Mouse (Mus musculus) megakaryocyte, adult 5-6 weeks (primary cell): ENCODE data around the gene Crispld2. TPM values are rescaled to one million over a fixed set of nuclear protein-coding genes. Genes with fewer than 3 reads are reported as not detected.

Experiments used
- ATAC-seq: 2 replicates; pipeline ENCODE4 v1.8.0; 2016; ENCODE audit warnings: mild to moderate bottlenecking, inconsistent platforms; ENCODE audit not compliant: poor library complexity, severe bottlenecking
- total RNA-seq, 2 experiments: library from RNA; stranded (forward) in 1 of 2; stranded (reverse) in 1 of 2; fragments of 153-499, 151-499 nt in 1 of 2; fragments of 221-1000, 200-1000 nt in 1 of 2; gene quantifications; 2 replicates each; pipeline versions ENCODE4 v1.2.3 to v1.2.4; 2015 to 2017

The Crispld2 gene
- total RNA-seq, 2 experiments from 2014 or later = 6.4 to 7.8 TPM

DNA sequence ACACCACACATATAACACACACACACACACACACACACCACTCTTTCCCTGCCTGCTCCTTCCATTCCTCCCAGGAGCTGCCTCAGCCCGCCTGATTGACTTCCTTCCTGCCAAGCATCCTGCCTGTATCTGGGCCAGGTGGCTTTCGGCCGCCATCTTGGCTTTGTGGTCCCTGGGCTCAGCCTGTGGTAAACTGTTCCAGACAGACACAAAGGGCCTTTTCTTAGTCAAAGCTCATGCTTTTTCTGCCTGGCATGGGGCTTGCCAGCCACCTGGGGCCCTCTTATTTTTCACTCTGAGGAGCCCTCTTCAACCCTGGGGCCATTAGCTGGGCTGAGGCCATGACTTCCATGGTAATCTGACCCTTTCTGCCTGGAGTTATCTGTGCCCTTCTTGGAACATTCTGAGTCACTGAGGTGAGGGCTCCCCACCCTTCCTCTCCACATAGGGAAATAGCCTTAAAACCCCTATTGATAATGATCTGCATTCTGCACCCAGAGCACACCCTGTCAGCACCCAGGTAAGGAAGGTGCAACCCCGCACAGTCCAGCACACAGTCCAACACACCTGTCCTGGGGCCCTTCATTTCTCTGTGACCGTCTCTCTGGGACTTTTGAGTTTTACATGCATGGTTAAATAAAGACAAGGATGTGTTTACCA, 40.4 kb downstream of the Crispld2 start:
- peak; percentile 9; the same call in 1 of the 2 replicates for ATAC-seq

GRCm38 (mm10) chr8:120034471-120034870, 42.2 kb downstream of the Crispld2 start:
- ATAC-seq = no peak

DNA sequence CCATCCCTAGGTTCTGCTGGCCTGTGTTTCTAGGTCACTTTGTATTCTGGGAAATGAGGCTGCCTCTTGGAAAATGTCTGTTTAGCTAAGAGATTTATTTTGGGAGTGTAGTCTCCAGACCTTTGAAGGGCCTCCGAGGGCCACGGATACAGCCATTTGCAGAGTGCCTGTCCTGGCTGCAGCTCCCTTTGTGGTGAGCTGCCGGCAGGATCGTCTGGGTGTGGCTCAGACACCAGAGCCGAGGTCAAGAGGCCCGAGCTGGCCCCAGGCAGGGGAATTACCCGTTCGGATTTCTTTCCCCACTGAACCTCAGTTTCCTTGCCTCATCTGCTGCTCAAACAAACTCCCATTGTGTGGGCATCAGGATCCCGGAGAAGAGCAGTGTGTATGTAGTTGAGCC, 43.9 kb downstream of the Crispld2 start:
- 0 out of 2 replicates have a peak, but pooled peaks have one; percentile 15 for ATAC-seq

DNA sequence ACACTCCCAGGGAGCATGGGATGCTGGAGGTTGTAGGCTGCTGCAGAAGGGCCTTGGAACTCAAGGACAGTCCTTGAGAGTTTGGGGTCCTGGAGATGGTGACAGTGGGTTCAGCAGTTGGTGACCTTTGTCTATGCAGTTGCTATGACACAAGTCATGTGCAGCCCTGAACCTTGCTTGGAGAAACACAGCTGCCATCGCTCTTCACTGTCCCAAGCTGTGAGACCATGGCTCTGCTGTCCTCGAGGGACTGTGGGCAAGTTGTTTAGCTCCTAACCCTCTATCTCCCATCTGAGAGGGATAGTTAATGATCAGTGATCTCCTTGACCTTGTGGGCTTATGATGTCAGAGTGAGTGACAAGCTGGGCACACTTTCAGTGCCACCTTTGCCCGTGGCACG, 44.3 kb downstream of the Crispld2 start:
- no peak for ATAC-seq

DNA sequence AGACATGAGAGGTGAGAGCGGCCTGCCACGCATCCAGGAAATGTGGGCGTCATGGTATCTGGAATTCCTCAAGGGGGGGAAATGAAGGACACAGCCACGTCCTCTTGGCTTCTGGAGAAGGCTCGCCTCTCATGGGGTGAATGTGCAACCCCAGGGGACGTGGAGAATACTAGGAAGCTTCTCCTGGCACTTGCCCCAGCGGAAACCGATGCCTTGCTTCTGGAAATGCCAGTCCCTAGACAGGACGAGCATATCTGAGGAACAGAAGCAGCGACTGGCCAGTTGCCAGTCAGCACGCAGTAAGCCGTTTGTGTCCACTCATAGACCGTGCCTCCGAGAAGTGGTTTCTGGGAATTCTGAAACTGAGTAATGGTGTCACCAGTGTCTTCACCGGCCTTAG, 45.0 kb downstream of the Crispld2 start:
- ATAC-seq = no peak

GRCm38 (mm10) chr8:120037611-120038010, 45.4 kb downstream of the Crispld2 start:
- no peak for ATAC-seq

DNA sequence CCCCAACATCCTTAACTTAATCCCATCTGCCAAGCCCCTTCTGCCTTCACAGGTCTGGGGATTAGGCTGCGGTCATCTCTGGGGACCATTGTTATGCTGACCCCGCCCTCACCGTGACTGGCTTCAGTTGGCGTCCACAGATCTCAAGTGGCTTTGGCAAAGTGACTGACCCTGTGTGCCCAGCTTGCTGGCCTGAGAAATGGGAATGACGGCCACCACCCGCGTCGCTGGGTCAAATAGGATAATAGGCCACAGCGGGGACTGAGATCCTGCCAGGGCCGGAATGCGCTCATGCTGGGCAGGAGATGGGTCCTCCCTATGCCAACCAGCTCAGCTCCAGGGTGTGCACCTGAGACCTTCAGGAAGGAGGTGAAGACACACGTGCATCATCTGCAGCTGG, 46.5 kb downstream of the Crispld2 start:
- no peak for ATAC-seq

DNA sequence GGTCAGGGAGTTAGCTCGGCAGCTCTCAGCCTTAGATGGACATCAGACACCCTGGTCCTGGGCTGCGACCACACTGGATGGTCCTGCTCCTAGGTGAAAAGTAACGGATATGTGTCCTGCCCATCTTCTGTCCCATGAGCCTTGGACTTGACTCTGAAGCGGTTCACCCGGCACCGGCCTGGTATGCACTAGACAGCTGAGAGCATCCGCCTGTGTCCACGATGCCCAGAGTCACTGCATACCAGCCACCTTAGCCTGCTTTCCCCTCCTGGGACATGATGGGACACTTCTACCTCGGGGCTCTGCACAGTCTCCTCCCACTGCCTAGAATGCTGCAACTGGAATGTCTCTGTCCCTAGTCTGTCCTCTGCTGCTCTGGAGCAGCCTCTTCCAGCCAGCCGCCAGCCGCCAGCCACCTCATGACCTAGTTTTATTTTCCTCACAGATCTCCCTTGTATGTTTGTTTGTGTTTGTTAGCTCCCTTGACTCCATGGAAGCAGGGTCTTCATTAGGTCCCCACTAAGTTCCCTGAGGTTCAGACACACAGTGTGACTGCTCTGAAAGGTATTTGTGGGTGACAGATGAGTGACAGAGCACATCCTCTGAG, 47.2 kb downstream of the Crispld2 start:
- ATAC-seq = no peak

GRCm38 (mm10) chr8:120040861-120041260, 48.6 kb downstream of the Crispld2 start:
- peak; percentile 78 for ATAC-seq

DNA sequence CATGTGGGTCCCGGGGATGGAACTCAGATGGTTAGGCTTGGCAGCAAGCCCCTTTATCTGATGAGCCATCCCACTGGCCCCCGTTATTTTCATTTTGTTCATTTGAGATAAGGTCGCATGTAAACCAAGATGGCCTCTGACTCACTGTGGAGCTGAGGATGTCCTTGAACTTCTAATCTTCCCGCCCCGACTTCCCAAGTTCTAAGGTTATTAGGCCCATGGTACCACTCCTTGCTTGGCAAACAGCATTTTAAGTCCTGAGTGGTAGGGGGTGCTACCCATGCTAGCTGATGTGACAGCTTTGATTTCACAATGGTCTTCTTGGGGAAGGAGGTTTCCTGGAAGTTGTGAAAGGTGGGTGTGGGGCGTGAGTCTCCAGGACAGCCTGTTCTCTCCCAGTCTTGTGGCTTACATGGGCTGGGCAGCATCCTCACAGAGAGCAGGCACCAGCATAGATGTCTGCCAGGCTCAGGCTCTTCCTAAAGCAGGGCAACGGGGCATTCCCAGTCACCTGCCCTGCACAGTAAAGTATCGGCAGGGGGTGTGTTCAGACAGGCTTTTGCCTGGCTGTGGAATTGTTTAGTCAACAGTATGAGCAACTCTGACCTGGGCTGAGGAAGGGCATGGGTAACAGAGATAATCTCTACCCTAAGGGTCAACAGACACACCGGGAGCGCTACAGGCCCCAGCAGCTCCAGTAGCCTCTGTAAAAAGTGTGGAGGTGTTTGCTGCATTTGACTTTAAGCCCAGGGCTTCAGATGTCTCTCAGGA, 50.5 kb downstream of the Crispld2 start:
- peak; percentile 57 for ATAC-seq

- ATAC-seq = peak; percentile 58
These were observed 52.7 kb downstream of the Crispld2 start for GRCm38 (mm10) chr8:120044907-120045306.

DNA sequence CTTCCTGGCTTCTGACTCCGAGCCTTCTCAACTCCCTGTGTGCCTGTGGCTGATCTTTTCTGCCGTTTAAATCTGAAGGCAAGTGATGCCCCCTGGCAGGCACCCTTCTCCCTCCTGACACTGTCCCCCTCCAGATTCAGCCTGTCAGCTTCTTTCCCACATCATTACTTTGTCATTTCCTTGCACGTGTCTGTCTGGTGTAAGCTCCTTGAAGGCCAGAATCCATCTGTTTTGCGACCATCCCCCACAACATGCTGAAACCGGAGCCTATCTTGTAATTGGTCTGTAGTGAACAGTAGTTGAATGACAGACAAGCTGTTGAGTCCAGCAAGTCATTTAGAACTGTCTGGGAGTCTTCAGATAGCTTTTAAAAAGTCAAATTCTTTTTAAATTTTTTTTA, 53.2 kb downstream of the Crispld2 start:
- no peak for ATAC-seq

DNA sequence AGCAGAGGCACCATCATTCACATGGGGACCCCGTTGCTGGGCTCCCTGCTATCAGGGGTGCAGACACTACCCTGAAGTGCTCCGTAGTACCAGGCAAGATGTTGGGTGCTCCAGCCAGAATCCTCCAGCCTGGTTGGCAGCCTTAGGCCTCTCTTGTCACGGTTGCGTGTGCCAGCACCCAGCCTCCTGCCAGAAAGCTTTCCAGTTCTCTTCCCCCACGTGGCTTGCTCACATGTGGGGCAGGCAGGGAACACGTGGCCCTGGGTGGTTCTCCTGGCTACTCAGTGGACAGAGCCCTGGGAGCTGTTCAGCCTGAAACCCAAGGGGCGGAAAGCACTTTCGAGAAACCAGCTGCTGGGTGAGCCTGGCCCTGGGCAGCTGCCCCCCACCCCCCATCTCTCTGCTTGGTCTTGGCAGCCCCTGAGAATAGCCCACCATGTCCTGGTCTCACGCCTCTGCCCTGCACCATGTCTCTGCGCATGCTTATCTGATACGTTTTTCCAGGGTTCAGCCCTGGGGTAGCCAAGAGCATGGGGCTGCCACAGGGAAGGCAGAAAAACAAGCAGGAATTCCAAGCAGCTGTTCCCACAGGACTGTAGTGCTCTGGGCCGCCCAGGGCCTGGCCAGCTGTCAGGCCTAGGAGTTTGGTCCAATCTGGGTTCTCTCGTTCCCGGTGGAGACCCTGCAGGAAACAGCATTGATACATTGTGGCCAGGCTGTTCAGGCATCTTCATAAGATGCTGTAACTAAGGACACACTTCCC, 54.2 kb downstream of the Crispld2 start:
- no peak for ATAC-seq

DNA sequence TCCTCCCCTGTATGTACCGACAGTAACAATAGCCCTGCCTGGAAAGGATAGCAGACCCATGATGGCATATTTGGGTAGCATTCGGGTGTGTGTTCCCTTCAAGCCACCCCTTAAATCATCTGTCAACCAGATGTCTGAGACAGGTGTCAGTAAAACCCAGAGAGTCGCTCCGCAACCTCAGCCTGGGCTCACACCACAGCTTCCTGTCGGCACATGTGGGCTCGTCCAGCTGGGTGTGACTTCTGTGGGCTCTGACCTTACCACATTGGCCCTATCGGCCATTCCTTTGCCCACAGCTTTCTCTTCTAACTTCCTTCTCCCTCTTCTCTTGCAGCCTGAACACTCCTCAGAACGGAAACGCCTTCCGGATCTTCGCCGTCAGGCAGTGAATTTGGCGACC, 57.7 kb downstream of the Crispld2 start:
- peak; percentile 86 for ATAC-seq

DNA sequence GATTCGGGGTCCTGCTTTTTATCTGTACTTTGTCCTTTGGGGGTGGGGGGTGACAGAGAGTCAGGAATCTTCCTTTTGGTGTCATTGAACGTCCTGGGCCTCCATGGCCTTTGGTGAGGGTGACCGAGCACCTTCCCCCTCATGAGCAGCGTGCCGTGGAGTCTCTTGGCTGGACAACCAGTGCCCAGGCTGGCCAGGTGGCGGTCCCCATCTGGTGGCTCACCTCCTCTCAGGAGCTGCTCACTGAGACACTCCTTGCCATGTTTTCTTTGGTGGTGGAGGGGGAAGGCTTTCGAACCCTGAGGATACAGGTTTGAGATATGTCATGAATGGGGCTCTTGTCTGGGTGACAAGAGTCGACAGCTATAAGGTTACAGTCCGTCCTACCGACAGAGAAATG, 58.1 kb downstream of the Crispld2 start:
- no peak; the same call in 1 of the 2 replicates for ATAC-seq

DNA sequence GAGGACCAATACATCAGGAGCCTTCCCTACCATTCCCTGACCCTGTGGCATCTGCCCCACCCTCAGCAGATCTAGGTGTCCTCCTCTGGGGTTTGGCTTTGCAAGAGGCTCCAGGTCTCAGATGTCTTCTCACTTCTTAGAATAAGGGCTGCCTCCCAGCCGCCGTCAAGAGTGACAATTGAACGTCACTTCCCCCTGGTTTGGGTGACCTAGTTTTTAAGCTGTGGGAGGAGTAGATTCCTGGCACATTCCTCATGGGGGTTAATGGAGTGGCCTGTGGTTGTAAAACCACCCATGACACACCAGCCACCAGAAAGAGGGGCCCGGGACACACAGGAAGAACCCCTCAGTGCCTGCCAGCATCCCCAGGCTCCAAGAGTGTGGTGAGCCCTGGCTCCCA, 58.8 kb downstream of the Crispld2 start:
- ATAC-seq = peak; percentile 56

GRCm38 (mm10) chr8:120051908-120052307, 59.7 kb downstream of the Crispld2 start:
- ATAC-seq = no peak

GRCm38 (mm10) chr8:120052318-120052717, 60.1 kb downstream of the Crispld2 start:
- no peak for ATAC-seq

DNA sequence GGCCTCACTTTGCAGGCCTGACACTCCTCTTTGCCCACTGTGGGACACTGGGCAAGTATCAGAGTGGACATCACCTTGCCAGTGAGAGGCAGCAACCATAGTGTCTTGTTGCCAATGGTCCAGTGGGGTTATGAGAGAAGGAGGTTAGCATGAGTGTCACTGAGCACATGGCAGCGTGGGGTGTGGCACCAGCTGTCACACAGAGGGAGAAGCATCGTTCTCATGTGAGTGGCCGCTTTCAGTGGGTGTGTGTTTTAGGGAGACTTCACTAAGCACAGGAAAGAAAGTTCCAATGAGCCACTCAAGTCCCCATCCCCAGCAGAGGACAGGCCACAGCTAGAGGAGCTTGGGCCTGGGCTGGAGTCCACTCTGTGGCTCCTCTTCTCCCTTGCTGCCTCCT, 62.6 kb downstream of the Crispld2 start:
- ATAC-seq = no peak

GRCm38 (mm10) chr8:120057078-120057477, 64.8 kb downstream of the Crispld2 start:
- ATAC-seq = no peak

DNA sequence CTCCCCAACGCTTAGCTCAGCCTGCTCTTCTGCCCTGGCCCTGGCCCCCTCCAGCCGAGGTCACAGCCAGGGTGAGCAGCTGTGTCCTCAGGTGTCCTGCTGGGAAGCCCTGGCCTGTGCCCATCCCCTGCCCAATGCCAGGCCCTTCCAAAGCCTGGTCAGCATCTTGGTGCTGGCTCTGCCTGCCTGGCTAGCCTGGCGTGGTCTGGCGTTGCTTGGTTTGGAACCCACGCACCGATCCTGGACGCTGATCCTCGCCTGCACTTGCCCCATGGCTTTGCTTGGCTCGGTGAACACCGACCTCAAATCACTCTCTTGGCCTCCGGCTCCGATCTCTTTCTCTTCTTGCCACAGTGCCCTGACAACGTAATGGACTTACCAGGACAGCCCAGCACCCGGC, 70.5 kb downstream of the Crispld2 start:
- no peak for ATAC-seq
